Mouse (Mus musculus) olfactory bulb, adult 2 months (tissue): ENCODE data around the gene Bach2.

ENCODE experiments used
- CTCF ChIP-seq: fragments of 200-500 bp; IDR thresholded peaks from 2 replicates; pipeline ENCODE4 v1.5.1; 2012; ENCODE audit warnings: low read depth, mild to moderate bottlenecking, low read length, moderate library complexity; ENCODE audit not compliant: insufficient read depth
- POLR2A ChIP-seq: fragments of 200-500 bp; IDR thresholded peaks from 2 replicates; pipeline ENCODE4 v1.6.1; 2012; ENCODE audit warnings: mild to moderate bottlenecking, low read depth, low read length, moderate library complexity; ENCODE audit not compliant: insufficient read depth

DNA sequence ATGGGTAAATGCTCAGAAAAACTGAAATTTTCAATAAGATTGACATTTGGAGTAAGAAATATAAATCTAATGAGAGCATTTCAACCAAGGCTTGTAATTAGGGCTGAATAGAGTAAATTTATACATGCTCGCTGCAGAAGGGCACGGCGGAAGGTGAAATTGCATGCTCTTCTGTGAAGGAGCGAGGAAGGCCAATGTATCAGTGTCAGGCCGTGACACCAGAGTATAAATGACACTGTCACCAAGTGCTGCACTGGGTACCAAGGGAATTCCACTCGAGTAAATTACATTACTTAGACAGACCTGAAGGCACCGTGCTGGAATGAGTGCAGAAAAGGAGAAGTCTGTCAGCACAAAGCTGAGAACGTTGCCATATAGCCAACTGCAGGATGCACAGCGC is 190.1 kb downstream of the Bach2 start:
- TF ChIP-seq CTCF (no peak), POLR2A (no peak)
